Mouse (Mus musculus) cerebellum, adult 11 months (tissue): ENCODE measurements around the gene Bco2.

Experiments used
- DNase-seq: peaks from one replicate; pipeline ENCODE4 v3.0.0; 2022

Gene Bco2

DNA sequence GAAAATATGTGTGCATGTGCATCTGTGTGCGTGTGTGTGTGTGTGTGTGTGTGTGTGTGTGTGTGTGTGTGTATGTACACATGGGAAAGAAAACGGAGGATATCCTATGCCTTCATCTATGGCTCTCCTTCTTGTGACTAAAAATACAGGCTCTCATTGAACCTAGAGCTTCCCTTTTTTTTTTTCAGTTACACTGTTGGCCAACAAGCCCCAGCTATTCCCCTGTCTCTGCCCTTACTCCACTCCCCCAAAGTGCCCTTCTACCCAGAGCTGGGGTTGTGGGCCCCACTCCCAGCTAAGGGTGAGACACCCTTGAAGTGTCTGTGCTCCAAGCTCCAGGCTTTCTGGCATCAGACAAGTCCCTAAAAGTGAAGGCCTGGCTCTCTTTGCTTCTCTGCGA, 52.0 kb downstream of the Bco2 start:
- DNase-seq = no peak

DNA sequence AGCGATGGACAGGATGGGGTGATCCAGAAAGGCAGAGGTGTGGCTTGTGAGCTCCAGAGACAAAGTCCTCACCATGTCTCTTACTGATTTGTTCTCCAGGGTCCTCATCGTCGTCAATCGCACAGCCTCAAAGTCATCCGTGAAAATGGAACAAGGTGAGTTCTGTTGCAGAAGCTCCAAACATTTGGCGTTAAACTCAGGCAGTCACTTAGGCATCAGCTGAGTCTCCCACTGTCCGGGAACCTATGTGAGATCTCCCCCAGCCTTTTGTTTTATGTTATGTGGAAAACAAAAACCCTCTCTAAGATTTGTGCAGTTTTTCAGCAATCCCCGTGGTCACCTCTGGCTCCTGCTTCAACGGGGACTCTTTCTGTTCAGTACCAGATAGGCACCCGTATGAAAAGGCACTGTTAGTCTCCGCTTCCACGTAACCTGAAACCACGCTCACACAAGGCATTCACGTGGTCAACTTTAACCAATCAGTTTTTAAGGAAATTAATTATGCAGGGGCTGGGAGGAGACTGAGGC, 53.9 kb downstream of the Bco2 start:
- no peak for DNase-seq

DNA sequence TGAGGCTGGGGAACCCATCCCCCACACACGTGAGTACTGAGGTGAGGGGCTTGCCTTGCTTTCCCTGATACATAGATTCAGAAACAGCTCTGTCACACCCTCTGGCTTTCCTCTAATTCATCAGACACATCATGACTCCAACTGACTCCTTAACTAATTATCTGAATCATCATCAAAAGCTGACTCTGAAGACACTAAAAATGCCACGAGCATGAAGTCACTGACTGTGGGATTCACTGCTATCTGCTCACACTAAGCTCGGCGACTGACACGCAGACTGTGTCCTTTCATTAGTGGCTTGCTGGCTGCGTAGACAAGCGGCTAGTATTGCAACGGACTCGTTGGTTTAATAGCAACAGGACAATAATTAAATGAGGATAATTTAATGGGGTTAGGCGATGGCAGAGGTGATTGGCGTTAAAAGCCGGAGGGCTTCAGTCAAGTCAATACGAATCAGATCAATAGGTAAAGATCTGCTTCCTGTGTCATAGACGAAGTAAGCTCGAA, 54.5 kb downstream of the Bco2 start:
- DNase-seq = no peak

DNA sequence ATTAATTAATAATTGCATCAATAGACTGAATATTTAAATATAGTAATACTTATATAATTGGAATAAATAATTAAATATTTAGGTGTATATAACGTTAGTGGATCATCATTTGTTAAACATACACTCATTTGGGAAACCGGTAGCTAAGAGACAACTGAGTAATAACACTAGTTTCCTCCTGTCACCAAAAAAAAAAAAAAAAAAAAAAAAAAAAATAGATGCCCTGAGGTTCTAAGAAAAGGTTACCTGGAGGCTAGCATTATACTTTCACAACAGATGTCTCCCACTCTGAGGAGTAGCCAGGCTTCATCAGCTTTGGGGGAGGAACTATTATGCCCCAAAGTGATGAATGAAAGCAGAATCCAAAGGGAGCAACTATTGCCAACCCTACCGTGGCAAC, 55.2 kb downstream of the Bco2 start:
- DNase-seq = no peak

DNA sequence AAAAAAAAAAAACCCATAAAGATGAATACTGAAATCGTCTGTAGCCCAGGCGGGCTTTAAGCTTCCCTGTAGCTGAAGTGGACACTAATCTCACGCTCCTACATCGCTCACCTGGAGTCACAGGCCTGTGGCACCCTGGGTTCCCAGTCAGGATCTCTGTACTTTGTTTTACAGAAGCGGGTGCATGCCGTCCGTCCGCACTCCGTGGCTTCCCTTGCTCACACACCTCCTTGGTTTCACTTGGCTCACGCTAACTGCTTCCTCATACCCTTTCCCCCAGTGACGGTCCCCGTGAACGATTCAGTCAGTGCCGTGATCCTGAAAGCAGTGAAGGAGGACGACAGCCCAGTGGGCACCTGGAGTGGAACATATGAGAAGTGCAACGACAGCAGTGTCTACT, 56.2 kb downstream of the Bco2 start:
- no peak for DNase-seq

DNA sequence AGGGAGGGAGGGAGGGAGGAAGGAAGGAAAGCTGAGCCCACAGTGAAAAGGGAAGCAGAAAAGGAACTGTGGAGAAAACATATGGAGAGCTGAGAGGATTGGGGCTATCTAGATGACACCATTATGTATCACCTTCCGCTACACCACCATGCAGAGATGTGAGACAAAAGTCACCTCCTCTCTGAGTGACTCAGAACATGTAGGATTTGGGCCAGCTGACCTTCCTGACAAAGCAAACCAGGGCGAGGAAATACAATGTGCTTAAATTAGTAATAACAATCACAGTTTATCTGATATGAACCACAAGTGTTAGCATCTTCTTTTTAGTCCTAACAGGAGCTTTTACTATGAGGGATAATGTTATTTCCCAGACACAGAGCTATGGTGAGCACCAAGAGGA, 57.4 kb downstream of the Bco2 start:
- DNase-seq = no peak

DNA sequence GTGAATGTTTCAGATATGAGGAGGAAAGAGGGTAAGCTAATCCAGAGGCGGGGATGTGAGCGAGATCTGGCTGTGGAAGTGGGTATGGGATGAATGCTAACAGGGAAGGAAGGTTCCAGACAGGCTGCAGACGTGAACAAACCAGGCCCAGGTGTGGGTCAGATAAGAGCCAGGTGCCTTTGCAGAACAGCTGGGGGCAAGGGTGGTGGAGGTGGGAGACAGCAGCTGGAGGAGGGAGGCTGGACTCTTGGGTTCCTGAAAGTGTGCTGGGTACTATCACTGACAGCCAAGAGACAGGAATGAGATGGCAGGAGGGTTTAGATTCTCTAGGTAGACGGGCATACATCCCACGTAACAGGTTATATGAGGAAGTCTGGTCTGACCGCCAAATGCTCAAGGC, 57.9 kb downstream of the Bco2 start:
- no peak for DNase-seq

DNA sequence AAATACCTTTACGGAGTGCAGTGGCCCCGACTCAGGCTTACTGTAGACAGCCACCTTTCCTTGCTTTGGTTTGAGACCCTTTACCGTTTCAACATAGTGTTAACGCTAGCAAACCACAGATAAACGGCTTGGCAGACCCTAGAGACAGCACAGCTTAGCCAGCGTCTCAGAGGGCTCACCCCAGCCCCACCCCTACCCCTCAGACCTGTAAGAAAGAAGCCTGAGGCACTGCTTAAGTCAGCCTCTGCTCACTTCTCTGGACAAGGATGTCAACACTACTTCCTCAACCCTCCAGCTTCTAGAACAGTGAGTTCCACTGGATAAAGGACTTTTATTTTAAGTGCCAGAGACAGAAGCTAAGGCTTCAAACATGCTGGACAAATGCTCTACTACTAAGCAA, 58.4 kb downstream of the Bco2 start:
- no peak for DNase-seq

DNA sequence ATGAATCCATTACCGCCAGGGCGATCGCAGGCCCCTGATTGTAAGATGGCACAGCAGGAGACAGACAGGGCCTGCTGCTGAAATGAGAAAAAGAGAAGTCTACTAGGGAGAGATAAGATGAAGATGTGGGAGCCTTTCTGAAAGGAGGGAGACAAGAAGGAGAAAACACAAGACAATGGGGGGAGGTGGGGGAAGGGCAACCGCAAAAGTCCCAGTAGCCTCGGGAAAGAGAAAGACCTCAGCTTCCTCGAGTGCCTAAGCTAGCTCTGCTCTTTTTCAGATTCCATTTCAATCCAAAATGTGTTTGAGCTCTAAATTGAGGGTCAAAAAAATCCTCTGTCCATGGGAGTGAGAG, 58.9 kb downstream of the Bco2 start:
- DNase-seq = no peak

DNA sequence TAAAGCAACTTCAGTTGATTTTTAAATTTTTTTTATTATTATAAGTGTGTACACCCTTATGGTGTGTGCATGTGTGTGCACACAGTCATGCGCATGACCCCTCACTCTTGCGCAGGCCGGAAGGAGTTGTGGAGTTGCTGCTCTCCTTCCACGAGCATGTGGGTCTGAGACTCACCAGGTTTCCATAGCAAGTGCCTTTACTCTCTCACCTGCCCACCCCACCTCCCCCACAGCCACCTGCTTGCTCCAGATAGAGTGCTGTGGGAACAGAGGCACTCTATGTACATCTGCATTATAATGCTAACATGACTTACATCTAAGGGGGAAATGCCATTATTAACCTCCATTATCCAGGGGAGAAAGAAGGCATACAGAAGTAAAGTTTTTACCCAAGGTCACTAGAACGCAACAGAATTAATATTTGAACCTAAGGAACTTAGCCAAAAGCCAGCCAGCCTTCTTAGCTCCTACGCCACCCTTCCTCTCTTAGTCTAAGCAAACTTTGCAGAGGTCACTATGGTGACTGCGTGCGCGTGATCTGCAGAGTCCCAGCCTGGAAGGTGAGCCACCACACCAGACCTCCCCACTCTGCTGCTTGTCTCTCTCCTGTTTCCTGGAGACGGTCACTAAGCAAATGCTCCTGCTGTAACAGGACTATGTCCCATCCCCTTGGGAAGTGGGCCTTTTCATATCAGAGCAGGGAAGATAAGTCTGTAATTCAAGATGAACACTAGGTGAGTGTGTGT, 59.4 kb downstream of the Bco2 start:
- DNase-seq = no peak

DNA sequence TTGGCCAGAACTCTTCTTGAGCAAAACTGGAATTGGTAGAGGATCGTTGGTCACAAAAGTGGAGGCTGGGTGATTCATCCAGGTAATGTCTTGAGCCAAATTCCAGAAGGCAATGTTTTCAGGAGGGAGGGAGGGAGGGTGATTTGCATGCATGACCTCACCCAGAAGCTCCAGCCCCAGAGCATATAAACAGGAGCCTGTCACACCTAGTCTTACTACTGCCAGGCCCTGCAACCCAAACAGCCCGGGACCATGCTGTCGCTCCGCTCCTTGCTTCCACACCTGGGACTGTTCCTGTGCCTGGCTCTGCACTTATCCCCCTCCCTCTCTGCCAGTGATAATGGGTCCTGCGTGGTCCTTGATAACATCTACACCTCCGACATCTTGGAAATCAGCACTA, 60.7 kb downstream of the Bco2 start, which contains the start of gene Plet1:
Plet1 (plus strand) TSS at position 215 of the 400 bp plus-strand sequence.
- no peak for DNase-seq

DNA sequence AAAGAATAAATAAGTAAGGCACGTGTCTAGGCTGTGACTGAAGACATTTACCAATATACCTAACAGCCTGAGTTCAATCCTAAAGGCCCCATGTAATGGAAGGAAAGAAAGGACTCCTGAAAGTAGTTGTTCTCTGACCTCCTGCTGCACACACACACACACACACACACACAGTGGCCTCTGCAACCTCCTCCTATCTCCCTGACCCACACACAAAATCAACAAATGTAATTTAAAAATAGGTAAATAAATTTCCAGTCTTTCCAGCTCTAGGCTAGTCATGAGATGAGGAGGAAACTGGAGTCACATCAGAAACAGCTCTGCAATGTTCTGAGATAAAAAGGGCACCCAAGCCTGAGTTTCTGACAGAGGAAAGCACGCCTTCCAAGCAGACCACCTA, 61.2 kb downstream of the Bco2 start:
- no peak for DNase-seq

DNA sequence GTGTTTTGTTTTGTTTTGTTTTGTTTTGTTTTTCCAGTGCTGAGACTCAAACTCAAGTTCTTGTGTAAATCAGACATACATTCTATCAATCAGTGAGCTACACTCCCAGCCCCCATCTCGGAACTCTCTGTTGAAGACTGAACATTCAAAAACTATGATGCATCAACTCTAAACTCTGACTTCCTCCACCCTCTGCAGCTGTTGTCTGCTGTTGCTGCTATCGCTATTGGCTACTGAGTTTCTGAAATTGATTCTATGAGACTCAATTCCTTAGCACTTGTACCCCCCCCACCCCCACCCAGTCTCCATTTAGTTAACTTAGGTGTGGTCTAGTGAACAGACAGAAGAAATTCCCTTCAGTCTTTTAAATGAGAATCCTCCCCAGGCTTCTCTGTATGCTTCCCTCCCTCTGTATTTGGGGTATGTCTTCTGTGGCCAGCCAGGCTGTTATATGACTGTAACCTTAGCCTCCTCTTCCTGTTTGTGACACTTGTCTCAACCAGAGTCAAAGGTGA, 63.4 kb downstream of the Bco2 start:
- no peak for DNase-seq

DNA sequence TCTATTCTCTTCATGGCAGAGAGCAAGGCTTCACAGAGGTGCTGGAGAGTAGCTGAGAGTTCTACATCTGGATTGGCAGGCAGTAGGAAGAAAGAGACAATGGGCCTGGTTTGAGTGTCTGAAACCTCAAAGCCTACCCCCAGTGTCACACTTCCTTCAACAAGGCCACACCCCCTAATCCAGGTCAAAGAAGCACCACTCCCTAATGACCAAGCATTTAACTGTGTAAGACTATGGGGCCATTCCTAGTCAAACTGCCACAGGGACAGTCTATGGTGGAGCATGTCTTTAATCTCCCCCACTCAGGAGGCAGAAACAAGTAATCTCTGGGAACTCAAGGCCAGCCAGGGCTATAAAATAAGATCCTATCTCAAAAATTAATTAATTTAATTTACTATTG, 64.1 kb downstream of the Bco2 start:
- DNase-seq = no peak

DNA sequence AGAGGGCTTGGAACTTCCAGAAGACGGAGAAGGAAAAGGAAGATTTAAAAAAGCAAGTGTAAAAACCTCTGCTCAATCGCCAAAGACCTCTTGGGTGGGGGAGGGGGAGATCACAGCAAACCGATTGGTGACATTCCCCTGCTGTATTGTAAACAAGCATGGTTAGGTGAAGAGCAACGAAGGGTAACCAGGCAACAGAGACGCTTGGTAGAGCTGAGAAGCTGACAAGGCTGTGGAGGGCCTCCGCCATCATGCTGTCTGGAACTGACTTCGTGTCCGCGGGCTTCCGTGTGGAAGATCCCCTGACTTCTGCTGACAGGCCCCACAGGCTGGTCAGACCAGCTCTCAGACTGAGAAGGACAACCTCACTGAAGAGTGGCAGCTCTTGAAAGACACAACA, 69.5 kb downstream of the Bco2 start:
- no peak for DNase-seq
